Mouse (Mus musculus) limb, embryonic 12.5 days (tissue): ENCODE measurements at regions not wholly inside any gene's neighbourhood (a gene's known extent, or its start where the extent isn't known, plus 50 kb on each side); places are given as distances from the start of the nearest gene placed in this dataset.
"Not testable (repeated sequence)": the region's sequence is repeated elsewhere in the genome, so short reads cannot be mapped to it uniquely, and the experiment has no call there.

Source experiments
- ATAC-seq: fragments of 200-750 bp; cut with Nextera tagmentation; 2 replicates; pipeline ENCODE4 v1.8.0; 2017; ENCODE audit warnings: low read depth, moderate TSS enrichment; ENCODE audit not compliant: insufficient number of reproducible peaks, insufficient read depth, low FRiP score, low TSS enrichment
- H3K27ac ChIP-seq: fragments of 300-500 bp; sonication (generic); 2 replicates; pipeline ENCODE4 v1.5.1; 2016; ENCODE audit warnings: mild to moderate bottlenecking, moderate library complexity
- H3K27me3 ChIP-seq: fragments of 300-500 bp; sonication (generic); 2 replicates; pipeline ENCODE4 v1.6.1; 2016; ENCODE audit warnings: mild to moderate bottlenecking, moderate library complexity
- H3K36me3 ChIP-seq: fragments of 300-500 bp; sonication (generic); 2 replicates; pipeline ENCODE4 v1.6.1; 2016; ENCODE audit warnings: mild to moderate bottlenecking, moderate library complexity
- H3K4me1 ChIP-seq: fragments of 300-500 bp; sonication (generic); replicated peaks from 2 replicates; pipeline ENCODE4 v1.6.1; 2016
- H3K4me2 ChIP-seq: fragments of 300-500 bp; sonication (generic); 2 replicates; pipeline ENCODE4 v1.6.1; 2016; ENCODE audit warnings: mild to moderate bottlenecking, moderate library complexity
- H3K4me3 ChIP-seq: fragments of 300-500 bp; sonication (generic); replicated peaks from 2 replicates; pipeline ENCODE4 v1.5.1; 2016; ENCODE audit warnings: mild to moderate bottlenecking
- H3K9ac ChIP-seq: fragments of 300-500 bp; sonication (generic); replicated peaks from 2 replicates; pipeline ENCODE4 v1.6.1; 2016; ENCODE audit warnings: mild to moderate bottlenecking, moderate library complexity
- H3K9me3 ChIP-seq: fragments of 300-500 bp; sonication (generic); 2 replicates; pipeline ENCODE4 v1.6.1; 2016; ENCODE audit warnings: mild to moderate bottlenecking, moderate library complexity
- WGBS: fragments of 180-500 bp; shearing (Covaris S2); methylation state at CpG from one replicate; pipeline ENCODE4 v1.1.7; 2016; 5-methylcytosine and 5-hydroxymethylcytosine counted together

DNA sequence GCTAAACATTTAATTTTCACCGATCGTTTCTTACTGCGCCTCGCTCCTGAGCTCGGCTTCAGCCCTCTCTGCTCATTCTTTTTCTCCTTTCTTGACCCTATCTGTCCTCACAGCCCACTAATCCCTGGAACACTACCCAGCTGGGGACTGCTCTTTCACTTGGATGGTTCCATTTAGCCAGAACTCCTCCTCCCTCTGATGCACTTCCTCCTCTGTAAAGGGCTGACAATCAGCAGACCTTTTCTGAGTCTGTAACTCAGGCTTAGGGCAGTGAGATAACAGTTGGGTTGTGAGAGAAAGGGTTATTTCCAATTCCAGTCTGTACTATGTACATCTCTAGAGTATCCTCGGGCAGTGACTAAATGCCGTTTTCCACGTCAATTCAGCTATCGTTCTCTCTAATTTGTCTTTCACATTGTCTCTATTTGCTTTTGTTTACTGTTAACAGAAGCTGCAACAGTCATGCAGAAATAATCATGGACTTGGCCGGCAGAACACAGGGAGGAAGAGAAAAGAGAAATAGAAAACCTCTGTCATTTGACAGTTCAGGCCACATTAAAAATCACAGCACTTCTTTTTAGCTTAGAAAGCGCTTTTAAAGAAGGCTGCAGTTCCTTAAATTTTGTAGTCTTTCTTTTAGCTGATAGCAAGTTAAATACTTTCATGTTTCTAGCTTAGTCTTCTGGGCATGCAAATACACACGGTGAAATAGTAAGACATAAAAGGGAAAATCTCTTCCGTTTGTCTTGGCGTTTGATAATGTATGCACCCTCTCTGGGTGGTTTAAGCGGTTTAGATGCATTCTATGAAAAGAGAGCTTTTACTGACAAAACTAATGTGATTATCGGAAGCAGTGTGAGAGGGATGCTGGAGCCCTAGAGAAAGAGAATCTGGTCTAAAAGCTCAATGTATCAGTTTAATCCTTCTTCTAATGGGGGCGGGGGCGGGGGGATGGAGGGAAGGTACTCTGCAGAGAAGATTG lies 94.7 kb upstream of the Fam181b start:
- Histone ChIP-seq H3K4me3 (no peak overlapping the region), H3K27ac (no peak overlapping the region), H3K36me3 (no peaks in the 10 kb centered on the region), H3K9me3 (no peaks in the 10 kb centered on the region), H3K4me1 (no peaks in the 10 kb centered on the region), H3K4me2 (no peak overlapping the region), H3K27me3 (no peaks in the 10 kb centered on the region), H3K9ac (no peak overlapping the region)
- 64% methylated on average over 18 of the region's 18 CpGs for WGBS
- no peak for ATAC-seq

DNA sequence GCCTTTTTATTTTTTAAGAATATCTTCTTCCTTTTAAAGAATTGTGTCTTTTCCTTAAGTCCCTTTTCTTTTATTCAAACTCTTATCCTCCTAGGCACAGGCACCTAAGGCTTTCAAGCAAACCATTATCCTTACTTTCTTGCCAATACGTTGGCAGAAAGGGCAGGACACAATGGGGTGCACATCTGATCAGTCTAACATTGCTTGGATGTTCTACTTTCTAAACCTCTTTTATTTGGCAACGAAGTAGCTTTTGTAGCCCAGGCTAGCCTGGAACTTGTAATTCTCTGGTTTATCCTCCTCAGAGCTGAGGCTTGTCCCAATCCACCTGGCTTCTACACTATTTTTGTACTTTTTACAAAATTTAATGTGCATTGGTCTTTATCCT lies 94.0 kb upstream of the Fam181b start:
- 86% methylated on average over 2 of the region's 2 CpGs for WGBS

DNA sequence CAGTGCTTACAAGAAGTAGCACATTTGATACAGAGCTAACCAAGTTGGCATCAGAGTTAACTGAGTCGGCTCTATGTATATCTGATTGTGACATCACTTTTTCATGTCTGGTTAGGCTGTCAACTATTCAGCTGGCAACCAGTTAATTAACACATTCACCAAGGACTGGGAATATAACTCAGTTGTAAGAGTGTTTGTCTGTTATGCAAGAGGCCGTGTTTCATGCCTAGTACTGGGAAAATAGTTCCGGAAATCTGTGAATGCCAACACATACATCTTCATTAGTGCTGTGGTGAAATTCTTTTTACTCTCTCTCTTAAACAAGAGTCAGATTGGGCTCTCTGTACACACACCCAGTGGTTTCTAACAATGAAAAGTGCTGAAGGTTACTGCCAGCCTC lies 80.8 kb upstream of the Fam181b start:
- Histone ChIP-seq H3K4me2 (no peak overlapping the region), H3K36me3 (no peaks in the 10 kb centered on the region), H3K9ac (no peak overlapping the region), H3K4me3 (no peak overlapping the region), H3K4me1 (no peaks in the 10 kb centered on the region), H3K27me3 (no peaks in the 10 kb centered on the region), H3K9me3 (no peaks in the 10 kb centered on the region), H3K27ac (no peak overlapping the region)
- ATAC-seq = no peak
- 78% methylated on average over 3 of the region's 3 CpGs for WGBS

More for the DNA sequence above, 94.0 kb upstream of the Fam181b start:
- no peak overlapping the region for H3K4me3 ChIP-seq
- no peak overlapping the region for H3K4me2 ChIP-seq
- ATAC-seq = no peak
- H3K4me1 ChIP-seq = no peaks in the 10 kb centered on the region
- H3K9ac ChIP-seq = no peak overlapping the region
- H3K36me3 ChIP-seq = no peaks in the 10 kb centered on the region
- no peaks in the 10 kb centered on the region for H3K9me3 ChIP-seq
- H3K27me3 ChIP-seq = no peaks in the 10 kb centered on the region
- H3K27ac ChIP-seq = no peak overlapping the region

- H3K4me2 ChIP-seq, H3K4me1 ChIP-seq, H3K9ac ChIP-seq, H3K27me3 ChIP-seq, H3K4me3 ChIP-seq, H3K9me3 ChIP-seq, ATAC-seq, H3K36me3 ChIP-seq: not testable (repeated sequence)
- H3K27ac ChIP-seq = peak overlapping the region; percentile 14; the same call in 1 of the 2 replicates
- WGBS = 31% methylated on average over 5 of the region's 5 CpGs
Measured at GRCm38 (mm10) chr7:93006694-93007231, 72.9 kb upstream of the Fam181b start.

DNA sequence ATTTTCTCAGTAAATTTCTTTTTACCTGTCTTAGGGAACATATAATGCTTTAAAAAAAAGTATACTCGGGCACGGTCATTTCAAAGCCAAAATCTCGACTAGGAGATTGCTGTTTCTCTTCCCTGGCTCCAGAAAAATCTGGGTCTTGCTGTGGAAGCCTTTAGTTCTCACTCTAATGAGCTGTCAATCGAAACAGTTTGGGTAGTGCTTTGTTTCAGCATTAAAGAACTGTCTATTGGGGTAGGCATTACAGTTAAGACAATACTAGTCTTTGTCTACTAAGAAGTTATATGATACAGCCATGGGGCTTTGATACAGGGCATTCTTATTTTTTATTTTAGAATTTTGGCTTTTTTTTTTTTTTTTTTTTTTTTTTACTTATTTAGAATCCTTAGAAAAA lies 71.9 kb upstream of the Fam181b start:
- WGBS = 73% methylated on average over 4 of the region's 4 CpGs
- no peak for ATAC-seq

DNA sequence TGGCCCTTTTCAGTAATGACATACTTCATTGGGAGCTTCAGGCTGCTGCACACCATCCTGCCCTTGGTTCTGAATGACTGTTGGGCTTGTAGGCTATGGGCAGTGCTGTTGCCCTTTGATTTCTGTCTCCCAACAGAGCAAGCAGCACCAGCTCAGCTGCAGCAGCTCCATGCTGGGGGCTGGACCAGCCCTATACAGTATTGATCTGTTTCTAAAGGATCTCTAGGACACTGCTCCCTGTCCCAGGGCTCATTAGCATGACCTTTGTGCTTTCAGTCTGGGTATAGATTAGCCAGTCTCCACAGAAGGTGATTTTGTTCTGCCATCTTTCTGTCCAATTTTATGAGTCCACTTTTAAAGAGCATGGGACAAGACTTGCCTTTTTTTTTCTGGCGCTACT lies 60.3 kb upstream of the Fam181b start:
- no peak overlapping the region for H3K9ac ChIP-seq
- no peaks in the 10 kb centered on the region for H3K36me3 ChIP-seq
- no peaks in the 10 kb centered on the region for H3K4me1 ChIP-seq
- WGBS = 91% methylated on average over 1 of the region's 1 CpGs
- no peaks in the 10 kb centered on the region for H3K27me3 ChIP-seq
- H3K9me3 ChIP-seq = no peaks in the 10 kb centered on the region
- H3K4me3 ChIP-seq = no peak overlapping the region
- ATAC-seq = no peak
- no peak overlapping the region for H3K4me2 ChIP-seq
- H3K27ac ChIP-seq = no peak overlapping the region

More for the DNA sequence above, 71.9 kb upstream of the Fam181b start:
- H3K4me1 ChIP-seq = no peaks in the 10 kb centered on the region
- H3K4me2 ChIP-seq = no peak overlapping the region
- H3K27me3 ChIP-seq = no peaks in the 10 kb centered on the region
- H3K9me3 ChIP-seq = no peaks in the 10 kb centered on the region
- no peak overlapping the region for H3K27ac ChIP-seq
- no peaks in the 10 kb centered on the region for H3K36me3 ChIP-seq
- no peak overlapping the region for H3K9ac ChIP-seq
- H3K4me3 ChIP-seq = no peak overlapping the region

- H3K9me3 ChIP-seq = no peaks in the 10 kb centered on the region
- no peak overlapping the region for H3K4me2 ChIP-seq
- no peaks in the 10 kb centered on the region for H3K27me3 ChIP-seq
- H3K9ac ChIP-seq = no peak overlapping the region
- H3K27ac ChIP-seq = no peak overlapping the region
- 73% methylated on average over 5 of the region's 5 CpGs for WGBS
- no peak for ATAC-seq
- H3K4me1 ChIP-seq = 0 out of 2 replicates have a peak, but pooled peaks cover 4% of the 10 kb centered on the region
- no peaks in the 10 kb centered on the region for H3K36me3 ChIP-seq
- no peak overlapping the region for H3K4me3 ChIP-seq
Measured at GRCm38 (mm10) chr7:93023489-93024130, 56.1 kb upstream of the Fam181b start.

- Histone ChIP-seq H3K9ac (no peak overlapping the region), H3K4me3 (no peak overlapping the region), H3K27me3 (no peaks in the 10 kb centered on the region), H3K9me3 (no peaks in the 10 kb centered on the region), H3K36me3 (no peaks in the 10 kb centered on the region), H3K4me1 (0 out of 2 replicates have a peak, but pooled peaks cover 4% of the 10 kb centered on the region), H3K27ac (no peak overlapping the region), H3K4me2 (no peak overlapping the region)
- WGBS = 24% methylated on average over 4 of the region's 4 CpGs
- ATAC-seq = peak; percentile 26; the same call in 1 of the 2 replicates
Measured at GRCm38 (mm10) chr7:93026231-93026630, 53.4 kb upstream of the Fam181b start.
